In genomic region chr13:43191741-43192192, GRCm38 (mm10) we compare ENCODE assay signal across 8 mouse cellular contexts. TPM values are rescaled to one million over a fixed set of nuclear protein-coding genes. Genes with fewer than 3 reads are reported as not detected.
DNase-seq lines count a peak whose midpoint lies in the region; ATAC-seq and TF ChIP-seq lines count a peak whose summit lies in the region.

No protein-coding gene starts in this region.

- H3K27me3 ChIP-seq in E14TG2a.4 (ENCODE audit: insufficient read depth, low read length): no peaks in the 10 kb centered on the region
- H3K27me3 ChIP-seq in stomach, postnatal 0 days (ENCODE audit: control insufficient read depth, insufficient read depth, low read length): no peaks in the 10 kb centered on the region

- WGBS in stomach, postnatal 0 days: 4% methylated on average over 14 of the region's 14 CpGs

- no peak for TF ChIP-seq EP300 in stomach, postnatal 0 days (optimal IDR thresholded peaks at IDR 0.05)

- no peaks in the 10 kb centered on the region for H3K9me3 ChIP-seq in E14TG2a.4 (ENCODE audit: low read length)
- no peaks in the 10 kb centered on the region for H3K9me3 ChIP-seq in stomach, postnatal 0 days (ENCODE audit: control insufficient read depth, low read length)

- DNase-seq in ZHBTc4 (ENCODE audit: low read depth, low spot score): peak; percentile 68
- peak; percentile 63 for DNase-seq in heart, adult 8-10 months (ENCODE audit: low spot score)
- DNase-seq in left cerebral cortex, postnatal 14 days (ENCODE audit: low spot score in 2 of 2): peak; percentile 69 to 80
- DNase-seq in stomach, postnatal 0 days (ENCODE audit: low spot score): no peak
- no peak for DNase-seq in adrenal gland, adult 2 months
- DNase-seq in layer of hippocampus, adult 9-10 months (ENCODE audit: low spot score): no peak

- H3K27ac ChIP-seq in stomach, postnatal 0 days (replicated peaks): no peak overlapping the region

- no peak overlapping the region for H3K9ac ChIP-seq in stomach, postnatal 0 days (ENCODE audit: low read length)

- intact Hi-C loops in left cerebral cortex, postnatal 14 days (cut with DNase I): loop anchor here (5.0 kb wide), 1 partner anchor 36 kb away; no protein-coding TSS in a partner anchor

- H3K4me1 ChIP-seq in E14TG2a.4 (replicated peaks; ENCODE audit: low read depth, low read length): peaks cover 86% of the 10 kb centered on the region
- H3K4me1 ChIP-seq in stomach, postnatal 0 days (replicated peaks; ENCODE audit: control insufficient read depth, insufficient read depth): peaks cover 3% of the 10 kb centered on the region; the same call in 1 of the 2 replicates

- TF ChIP-seq CTCF in E14TG2a.4 (conservative IDR thresholded peaks at IDR 0.05; ENCODE audit: low read length): no peak
- no peak for TF ChIP-seq CTCF in stomach, postnatal 0 days (IDR thresholded peaks at IDR 0.05; ENCODE audit: low read depth)

- H3K4me2 ChIP-seq in stomach, postnatal 0 days (replicated peaks; ENCODE audit: low read depth): peak overlapping the region; percentile 41

- ATAC-seq in megakaryocyte-erythroid progenitor cell, adult 5-6 weeks (replicated peaks; ENCODE audit: low FRiP score, low TSS enrichment, poor library complexity, severe bottlenecking): peak; percentile 82
- peak; percentile 40; the same call in 1 of the 2 replicates for ATAC-seq in stomach, postnatal 0 days (ENCODE audit: low FRiP score, low TSS enrichment)

- H3K36me3 ChIP-seq in E14TG2a.4 (ENCODE audit: insufficient read depth, low read length): peaks cover 57% of the 10 kb centered on the region
- H3K36me3 ChIP-seq in stomach, postnatal 0 days (ENCODE audit: control insufficient read depth, insufficient read depth, low read length): no peaks in the 10 kb centered on the region

- peak overlapping the region; percentile 5; the same call in 1 of the 2 replicates for H3K4me3 ChIP-seq in E14TG2a.4 (replicated peaks; ENCODE audit: low read length)
- no peak overlapping the region for H3K4me3 ChIP-seq in stomach, postnatal 0 days (ENCODE audit: low read depth, low read length)

RNA-seq across cellular contexts. Expression of gene Tbc1d7, which starts 20.5 kb away (rescaled TPM):
- 10 to 100 TPM; 30.4 to 34.8 (median 33.0) TPM for total RNA-seq in heart, adult 8-10 months (2022)
- 10 to 100 TPM; 35.0 to 39.7 TPM for total RNA-seq in left cerebral cortex, postnatal 14 days (2021)
- 10.7 and 21.3 TPM in 2 replicates for total RNA-seq in megakaryocyte-erythroid progenitor cell, adult 5-6 weeks (2014; fragmentation: Nextera tagmentation)
- total RNA-seq in megakaryocyte-erythroid progenitor cell, adult 5-6 weeks (2017): 5.1 and 7.7 TPM in 2 replicates
- 30.9 and 31.3 TPM in 2 replicates for polyA plus RNA-seq in stomach, postnatal 0 days (2015; fragmentation: Nextera tagmentation; extraction: Ambion mirVana)
- total RNA-seq in adrenal gland, adult 2 months (2021): 10 to 100 TPM; 16.1 to 22.6 TPM
- polyA plus RNA-seq in adrenal gland, adult 2 months (2012; rRNA removed): 12.6 and 19.5 TPM in 2 replicates

Comparison
In these comparisons a context has a peak if more than half of its experiments do, and no peak if none do; other contexts are left out.
1. DNase-seq: peak in ZHBTc4 (single experiment), heart, adult 8-10 months (single experiment) and left cerebral cortex, postnatal 14 days (2 of 2); none in stomach, postnatal 0 days (single experiment), adrenal gland, adult 2 months (single experiment) and layer of hippocampus, adult 9-10 months (single experiment).